Mouse (Mus musculus): ENCODE results near the gene Tcf12. TPM values are rescaled to one million over a fixed set of nuclear protein-coding genes. Genes with fewer than 3 reads are reported as not detected.

The Tcf12 gene
- polyA plus RNA-seq (2016; fragmentation: Nextera tagmentation; extraction: Ambion mirVana): 106 and 112 TPM in 2 replicates

- peaks cover 24% of the 10 kb centered on the region for H3K4me1 ChIP-seq
- H3K4me2 ChIP-seq: peak within 1 kb of the TSS; percentile 66
- peak within 1 kb of the TSS; percentile 97 for H3K9ac ChIP-seq
- no peaks in the 10 kb centered on the region for H3K9me3 ChIP-seq
- H3K27me3 ChIP-seq: no peaks in the 10 kb centered on the region
- H3K4me3 ChIP-seq (replicated peaks): peak within 1 kb of the TSS; percentile 92
- 2% methylated on average over 88 of the region's 88 CpGs for WGBS
- ATAC-seq (ENCODE audit: low FRiP score): peak; percentile 87
- H3K27ac ChIP-seq: peak within 1 kb of the TSS; percentile 96
- no peaks in the 10 kb centered on the region; the same call in 1 of the 2 replicates for H3K36me3 ChIP-seq (replicated peaks)
Measured at GRCm38 (mm10) chr9:72111622-72112550, at the start of gene Tcf12. Gene Tcf12 (minus strand): TSS chr9:72111871.

DNA sequence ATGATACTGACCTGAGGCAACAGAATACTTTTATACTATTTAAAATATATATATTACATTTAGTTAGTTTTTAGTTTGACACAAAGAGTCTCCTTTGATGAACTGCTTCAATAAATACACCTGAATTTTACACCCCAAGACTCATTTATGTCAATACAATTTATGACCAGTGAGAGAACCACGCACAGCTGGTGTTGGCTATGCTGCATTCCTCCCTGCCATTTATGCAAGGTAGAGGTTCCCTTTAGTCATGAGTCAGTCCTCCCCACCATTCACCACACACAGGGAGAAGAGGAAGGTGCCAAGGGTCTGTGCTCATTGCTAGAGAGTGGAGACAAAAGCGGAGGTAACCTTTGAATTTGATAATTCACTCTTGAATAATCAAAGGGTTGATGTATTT, 46.7 kb upstream of the Tcf12 start:
- Histone ChIP-seq H3K4me3 (replicated peaks) (no peak overlapping the region), H3K27me3 (peaks cover 16% of the 10 kb centered on the region), H3K27ac (no peak overlapping the region), H3K4me2 (no peak overlapping the region), H3K9ac (no peak overlapping the region), H3K9me3 (no peaks in the 10 kb centered on the region), H3K36me3 (replicated peaks) (no peaks in the 10 kb centered on the region), H3K4me1 (peaks cover 16% of the 10 kb centered on the region)
- WGBS: 86% methylated on average over 2 of the region's 2 CpGs
- no peak for ATAC-seq (ENCODE audit: low FRiP score)

- Histone ChIP-seq H3K27ac (no peak overlapping the region), H3K4me1 (peaks cover 16% of the 10 kb centered on the region), H3K4me2 (no peak overlapping the region), H3K27me3 (peaks cover 21% of the 10 kb centered on the region), H3K4me3 (replicated peaks) (no peak overlapping the region), H3K36me3 (replicated peaks) (no peaks in the 10 kb centered on the region), H3K9me3 (no peaks in the 10 kb centered on the region), H3K9ac (no peak overlapping the region)
- no peak for ATAC-seq (ENCODE audit: low FRiP score)
- 82% methylated on average over 1 of the region's 1 CpGs for WGBS
Measured at GRCm38 (mm10) chr9:72157091-72157490, 45.4 kb upstream of the Tcf12 start.

DNA sequence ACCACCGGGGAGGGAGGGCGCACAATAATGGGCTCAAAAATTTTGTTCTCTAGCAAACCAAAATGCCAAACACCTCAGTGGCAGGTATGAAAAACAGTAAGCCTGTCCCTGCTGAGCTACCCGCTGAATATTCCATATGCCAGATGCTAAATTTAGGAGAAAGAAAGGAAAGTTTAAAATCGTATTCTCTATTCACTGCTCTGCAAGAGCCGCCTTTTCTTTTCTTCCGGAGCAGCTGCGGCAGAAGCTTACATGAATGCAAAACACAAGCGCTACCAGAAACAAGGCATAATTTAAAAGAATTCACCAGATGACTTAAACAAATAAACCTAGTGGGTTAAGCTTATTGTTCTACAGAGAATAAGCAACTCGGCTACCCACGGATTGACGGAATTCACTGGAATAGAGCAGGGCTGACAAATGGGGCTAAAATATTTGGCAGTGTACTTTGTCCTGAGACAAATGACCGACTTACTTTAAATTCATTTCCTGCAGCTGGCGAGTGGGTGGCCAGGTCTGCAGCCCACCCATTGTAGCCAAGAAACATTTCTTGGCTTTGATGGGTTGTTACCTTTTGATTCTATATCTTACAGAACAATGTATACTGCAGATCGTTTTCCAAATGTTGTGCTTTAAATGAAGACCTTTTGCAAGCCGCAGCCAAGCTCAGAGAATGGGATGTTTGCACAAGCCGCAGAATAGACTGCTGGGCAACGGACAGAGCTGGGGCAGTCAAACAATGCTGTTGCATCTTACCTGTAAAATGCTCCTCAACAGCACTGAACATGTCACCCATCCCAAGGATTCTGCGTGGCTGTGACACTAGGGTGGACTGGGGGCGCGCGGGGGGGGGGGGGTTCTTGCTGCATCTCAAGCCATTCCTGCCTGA, 43.8 kb upstream of the Tcf12 start:
- 11% methylated on average over 21 of the region's 21 CpGs for WGBS
- no peak for ATAC-seq (ENCODE audit: low FRiP score)
- 0 out of 2 replicates have a peak overlapping the region, but pooled peaks have one; percentile 31 for H3K27ac ChIP-seq

GRCm38 (mm10) chr9:72144148-72144547, 32.5 kb upstream of the Tcf12 start:
- 93% methylated on average over 5 of the region's 5 CpGs for WGBS
- Histone ChIP-seq H3K9me3 (no peaks in the 10 kb centered on the region), H3K27ac (no peak overlapping the region), H3K4me1 (no peaks in the 10 kb centered on the region), H3K4me3 (replicated peaks) (no peak overlapping the region), H3K27me3 (no peaks in the 10 kb centered on the region; the same call in 1 of the 2 replicates), H3K4me2 (no peak overlapping the region), H3K9ac (no peak overlapping the region), H3K36me3 (replicated peaks) (no peaks in the 10 kb centered on the region)
- ATAC-seq (ENCODE audit: low FRiP score): no peak

More for the DNA sequence above, 43.8 kb upstream of the Tcf12 start:
- Histone ChIP-seq H3K36me3 (replicated peaks) (no peaks in the 10 kb centered on the region), H3K9ac (peak overlapping the region; percentile 29; the same call in 1 of the 2 replicates), H3K4me2 (peak overlapping the region; percentile 50), H3K9me3 (no peaks in the 10 kb centered on the region), H3K4me3 (replicated peaks) (peak overlapping the region; percentile 20), H3K4me1 (peaks cover 16% of the 10 kb centered on the region), H3K27me3 (peaks cover 21% of the 10 kb centered on the region)

- Histone ChIP-seq H3K36me3 (replicated peaks) (no peaks in the 10 kb centered on the region), H3K4me1 (peaks cover 8% of the 10 kb centered on the region), H3K4me3 (replicated peaks) (no peak overlapping the region), H3K4me2 (no peak overlapping the region), H3K9me3 (no peaks in the 10 kb centered on the region), H3K27me3 (no peaks in the 10 kb centered on the region; the same call in 1 of the 2 replicates), H3K9ac (no peak overlapping the region), H3K27ac (no peak overlapping the region)
- ATAC-seq (ENCODE audit: low FRiP score): no peak
Measured at GRCm38 (mm10) chr9:72137899-72138298, 26.2 kb upstream of the Tcf12 start.

DNA sequence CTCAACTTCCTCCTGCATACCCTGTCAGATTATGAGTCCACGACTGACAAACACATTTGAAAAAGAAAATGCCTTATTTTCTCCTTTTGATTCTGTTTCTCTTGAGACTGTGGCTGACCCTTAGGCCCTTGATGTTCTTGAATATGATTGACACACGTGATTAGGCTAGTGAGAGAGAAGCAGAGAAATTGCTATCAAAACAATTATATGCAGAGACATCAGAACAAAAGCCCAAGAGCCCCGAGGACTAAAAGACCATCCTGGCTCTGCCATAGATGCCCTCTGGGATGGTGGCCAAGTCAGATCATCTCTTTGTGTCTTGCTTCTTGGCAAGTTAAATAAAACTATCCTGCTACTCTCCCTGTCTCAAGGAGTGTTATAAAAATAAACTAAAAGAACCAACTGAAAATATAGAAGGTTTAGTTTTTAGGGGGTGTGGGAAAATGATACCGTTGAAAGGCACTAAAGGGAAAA, 22.1 kb upstream of the Tcf12 start:
- Histone ChIP-seq H3K4me3 (replicated peaks) (peak overlapping the region; percentile 65), H3K27ac (peak overlapping the region; percentile 94), H3K9ac (no peak overlapping the region), H3K4me1 (peaks cover 8% of the 10 kb centered on the region), H3K4me2 (peak overlapping the region; percentile 86), H3K9me3 (no peaks in the 10 kb centered on the region), H3K27me3 (peaks cover 3% of the 10 kb centered on the region; the same call in 1 of the 2 replicates), H3K36me3 (replicated peaks) (no peaks in the 10 kb centered on the region)
- ATAC-seq (ENCODE audit: low FRiP score): no peak; the same call in 1 of the 2 replicates
- WGBS: 58% methylated on average over 4 of the region's 4 CpGs

- Histone ChIP-seq H3K4me1 (peaks cover 8% of the 10 kb centered on the region), H3K9me3 (no peaks in the 10 kb centered on the region), H3K9ac (peak overlapping the region; percentile 88), H3K27ac (peak overlapping the region; percentile 94), H3K36me3 (replicated peaks) (no peaks in the 10 kb centered on the region), H3K4me3 (replicated peaks) (peak overlapping the region; percentile 65), H3K4me2 (peak overlapping the region; percentile 86), H3K27me3 (peaks cover 3% of the 10 kb centered on the region; the same call in 1 of the 2 replicates)
- WGBS: 2% methylated on average over 53 of the region's 56 CpGs
- ATAC-seq (ENCODE audit: low FRiP score): peak; percentile 93
Measured at GRCm38 (mm10) chr9:72133089-72133771, 21.6 kb upstream of the Tcf12 start.

DNA sequence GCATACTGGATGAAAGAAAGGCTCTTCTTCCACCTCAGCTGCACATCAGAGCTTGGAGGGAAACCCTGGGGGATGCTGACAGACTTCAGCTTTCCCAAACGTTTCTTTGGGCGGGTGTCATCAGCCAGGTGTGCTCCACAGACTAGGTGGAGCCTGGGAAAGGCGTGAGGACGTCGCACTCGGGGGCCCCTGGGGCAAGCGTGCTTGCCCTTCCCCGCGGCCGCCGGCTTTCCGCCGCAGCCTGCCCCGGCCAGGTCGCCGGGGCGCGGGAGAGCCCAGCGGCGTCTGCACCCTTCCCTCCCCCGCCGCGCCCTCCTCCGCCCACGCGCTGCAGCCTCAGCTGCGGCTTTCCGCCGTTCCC, 21.0 kb upstream of the Tcf12 start:
- Histone ChIP-seq H3K27ac (peak overlapping the region; percentile 94), H3K4me2 (peak overlapping the region; percentile 86), H3K4me1 (peaks cover 8% of the 10 kb centered on the region), H3K9me3 (no peaks in the 10 kb centered on the region), H3K9ac (peak overlapping the region; percentile 88), H3K27me3 (peaks cover 3% of the 10 kb centered on the region; the same call in 1 of the 2 replicates), H3K4me3 (replicated peaks) (peak overlapping the region; percentile 65), H3K36me3 (replicated peaks) (no peaks in the 10 kb centered on the region)
- ATAC-seq (ENCODE audit: low FRiP score): no peak
- 0% methylated on average over 27 of the region's 29 CpGs for WGBS

- no peak for ATAC-seq (ENCODE audit: low FRiP score)
- H3K4me3 ChIP-seq (replicated peaks): no peak overlapping the region
- H3K4me2 ChIP-seq: no peak overlapping the region
- no peaks in the 10 kb centered on the region for H3K36me3 ChIP-seq (replicated peaks)
- H3K9me3 ChIP-seq: no peaks in the 10 kb centered on the region
- peaks cover 3% of the 10 kb centered on the region; the same call in 1 of the 2 replicates for H3K27me3 ChIP-seq
- H3K9ac ChIP-seq: no peak overlapping the region
- 91% methylated on average over 4 of the region's 4 CpGs for WGBS
- peaks cover 8% of the 10 kb centered on the region for H3K4me1 ChIP-seq
- H3K27ac ChIP-seq: no peak overlapping the region
Measured at GRCm38 (mm10) chr9:72129884-72130283, 18.2 kb upstream of the Tcf12 start.

DNA sequence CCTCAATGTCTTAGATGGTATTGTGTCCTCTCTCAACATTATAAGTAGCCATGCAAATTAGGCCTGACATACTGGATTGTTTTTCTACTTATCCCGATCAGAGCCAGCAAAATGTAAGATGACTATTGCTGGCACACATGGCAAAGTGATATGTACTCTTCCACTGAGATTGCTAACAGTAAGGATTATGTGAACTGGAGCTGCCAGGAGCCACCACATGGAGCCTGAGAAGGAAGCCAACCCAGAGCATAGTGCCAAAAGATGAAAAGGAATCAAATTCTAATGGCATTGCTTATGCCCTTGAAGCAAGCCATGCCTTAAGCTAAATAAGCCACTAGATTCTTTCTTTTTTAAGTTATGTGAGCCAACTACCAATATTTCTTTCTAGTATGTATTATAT, 13.8 kb upstream of the Tcf12 start:
- Histone ChIP-seq H3K4me2 (no peak overlapping the region), H3K27me3 (no peaks in the 10 kb centered on the region), H3K9me3 (no peaks in the 10 kb centered on the region), H3K36me3 (replicated peaks) (no peaks in the 10 kb centered on the region), H3K4me1 (no peaks in the 10 kb centered on the region), H3K4me3 (replicated peaks) (no peak overlapping the region), H3K9ac (no peak overlapping the region), H3K27ac (no peak overlapping the region)
- ATAC-seq (ENCODE audit: low FRiP score): no peak
- WGBS: 84% methylated on average over 1 of the region's 1 CpGs

All from forebrain, embryonic 12.5 days (tissue).